Mouse (Mus musculus) ES-Bruce4 (cell line): Measurements from ENCODE around the gene Grifin.
A peak's percentile ranks its signal among the peaks of the same experiment; 100 is the strongest.

Source experiments
- CTCF ChIP-seq: IDR thresholded peaks from one replicate; pipeline ENCODE4 v1.8.1; 2011; ENCODE audit warnings: low read depth, low read length
- EP300 ChIP-seq: IDR thresholded peaks from 2 replicates; pipeline ENCODE4 v1.6.1; 2011; ENCODE audit warnings: low read depth, low read length; ENCODE audit not compliant: insufficient read depth
- POLR2A ChIP-seq: IDR thresholded peaks from one replicate; pipeline ENCODE4 v1.8.1; 2011; ENCODE audit warnings: low read length; ENCODE audit not compliant: insufficient read depth

- TF ChIP-seq CTCF (no peak), EP300 (peak; percentile 87), POLR2A (peak; percentile 97)
These were observed 2.5 kb upstream of the Grifin start for GRCm38 (mm10) chr5:140567321-140567720.
